16 mouse cellular contexts compared by ENCODE assay signal in the genomic region with DNA sequence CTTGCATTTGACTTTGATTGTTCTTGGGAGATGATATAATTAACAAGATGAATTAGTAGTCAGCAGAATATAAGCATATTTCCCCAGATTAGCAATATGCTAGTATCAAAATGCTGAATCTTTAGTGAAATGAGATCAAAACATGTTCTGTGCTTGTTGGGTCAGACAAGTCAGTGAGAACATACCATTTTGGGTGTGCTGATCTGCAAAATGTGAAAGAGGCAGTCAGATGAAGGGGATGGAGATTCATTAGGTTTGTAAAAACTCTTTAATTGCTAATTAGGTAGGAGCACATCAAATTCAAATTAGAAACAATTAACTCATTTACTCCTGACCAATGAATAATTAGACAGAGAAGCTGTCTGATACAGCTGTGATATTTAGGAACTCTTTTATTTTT.
"Had no signal": no experiment of that assay in that cellular context is flagged by ENCODE, and none has a peak within 500 bp of the region (broad histone marks: within the 10 kb centered on the region; RNA-seq: fewer than 3 reads in every experiment).

No protein-coding gene starts in this region.

- H3K36me3 ChIP-seq: liver, embryonic 15.5 days; lung, embryonic 15.5 days; midbrain, embryonic 12.5 days; neural tube, embryonic 12.5 days had no signal

- H3K27ac ChIP-seq: liver, embryonic 15.5 days; lung, embryonic 15.5 days; macrophage; midbrain, embryonic 12.5 days; neural tube, embryonic 12.5 days had no signal

- H3K4me3 ChIP-seq: liver, embryonic 15.5 days; lung, embryonic 15.5 days; megakaryocyte, embryonic 14.5 days; midbrain, embryonic 12.5 days; neural tube, embryonic 12.5 days had no signal

- ATAC-seq: liver, postnatal 0 days; lung, postnatal 0 days had no signal

- H3K27me3 ChIP-seq: liver, embryonic 15.5 days; lung, embryonic 15.5 days; megakaryocyte, embryonic 14.5 days; midbrain, embryonic 12.5 days; neural tube, embryonic 12.5 days had no signal

- H3K9ac ChIP-seq: liver, embryonic 15.5 days; liver, postnatal 0 days; lung, embryonic 15.5 days; midbrain, embryonic 12.5 days; neural tube, embryonic 12.5 days had no signal

- H3K9me3 ChIP-seq: liver, embryonic 15.5 days; lung, embryonic 15.5 days; megakaryocyte, embryonic 14.5 days; midbrain, embryonic 12.5 days; neural tube, embryonic 12.5 days had no signal

- H3K4me2 ChIP-seq: liver, embryonic 15.5 days; lung, embryonic 15.5 days; midbrain, embryonic 12.5 days; neural tube, embryonic 12.5 days had no signal

- H3K4me1 ChIP-seq: liver, embryonic 15.5 days; lung, embryonic 15.5 days; megakaryocyte, embryonic 14.5 days; midbrain, embryonic 12.5 days; neural tube, embryonic 12.5 days had no signal

- DNase-seq: liver, postnatal 0 days; lung, adult 2 months; lung, postnatal 14 days; lung, postnatal 36 days; midbrain, embryonic 14.5 days; right cerebral cortex, postnatal 14 days; thymus, adult 18-20 months; thymus, postnatal 14 days; thymus, postnatal 36 days had no signal
